Mouse (Mus musculus): ENCODE measurements around the gene Tmem182.

Gene Tmem182

GRCm38 (mm10) chr1:40867651-40868050 lies 62.2 kb downstream of the Tmem182 start:
- DNase-seq, result no peak

GRCm38 (mm10) chr1:40873760-40874455 lies 68.5 kb downstream of the Tmem182 start:
- DNase-seq, result no peak

DNA sequence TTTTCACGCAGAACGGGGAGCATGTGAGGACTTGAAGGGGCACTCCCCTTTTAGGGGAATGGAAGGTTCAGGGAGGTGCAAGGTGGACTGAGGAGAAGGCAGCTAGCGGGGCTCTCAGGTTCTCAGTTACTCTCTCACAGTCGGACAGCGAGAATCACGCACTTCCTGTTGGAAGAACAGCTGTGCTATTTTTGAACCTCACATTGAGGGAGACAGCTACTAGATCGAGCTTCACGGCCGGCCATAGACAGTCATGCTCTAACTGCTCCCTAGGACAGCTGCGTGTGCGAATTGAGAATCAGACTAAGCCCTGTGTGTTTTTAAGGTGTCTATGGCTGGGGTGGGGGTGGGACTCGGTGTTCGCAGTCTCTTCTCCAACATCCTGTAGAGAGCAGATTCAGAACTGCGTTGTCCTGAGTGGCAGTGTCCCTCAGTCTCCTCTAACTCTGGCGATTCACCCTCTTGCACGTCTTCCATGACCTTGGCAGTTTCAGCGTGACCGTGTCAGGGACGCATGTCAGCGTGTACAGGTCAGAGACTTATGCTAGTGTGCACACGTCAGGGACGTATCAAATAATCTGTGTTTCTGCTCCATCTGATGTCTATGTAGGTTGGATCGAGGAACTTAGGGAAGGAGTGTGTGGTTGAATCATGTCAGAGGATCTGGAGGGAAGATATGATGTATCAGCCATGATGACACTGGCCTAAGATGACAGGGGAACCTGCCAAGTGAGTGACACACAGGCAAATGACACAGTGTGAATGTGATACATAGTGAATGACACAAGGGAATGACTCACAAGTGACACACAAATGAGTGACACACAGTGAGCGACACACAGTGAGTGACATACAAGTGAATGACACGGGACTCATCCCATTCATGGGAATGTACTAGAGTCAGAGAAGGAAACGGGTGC lies 69.3 kb downstream of the Tmem182 start:
- no peak for DNase-seq

GRCm38 (mm10) chr1:40879051-40879450 lies 73.7 kb downstream of the Tmem182 start:
- peak; percentile 14 for DNase-seq

DNA sequence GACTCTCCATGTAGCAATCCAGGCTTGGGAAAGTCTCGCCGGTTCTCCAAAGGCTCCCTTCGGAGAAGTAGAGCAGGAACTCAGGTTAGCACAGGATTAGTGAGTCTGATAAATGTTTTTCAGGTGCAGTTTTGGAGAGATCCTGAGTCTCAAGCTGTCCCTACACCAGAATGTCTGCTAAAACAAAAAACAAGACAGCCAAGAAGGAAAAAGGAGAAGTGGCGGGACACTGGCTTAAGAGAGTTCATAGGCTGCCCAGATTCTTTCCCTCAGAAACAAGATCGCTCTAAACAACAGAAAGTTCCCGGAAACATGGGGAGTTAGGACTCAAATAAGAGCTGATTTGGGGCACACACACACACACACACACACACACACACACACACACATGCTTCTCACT lies 74.1 kb downstream of the Tmem182 start:
- no peak for DNase-seq

DNA sequence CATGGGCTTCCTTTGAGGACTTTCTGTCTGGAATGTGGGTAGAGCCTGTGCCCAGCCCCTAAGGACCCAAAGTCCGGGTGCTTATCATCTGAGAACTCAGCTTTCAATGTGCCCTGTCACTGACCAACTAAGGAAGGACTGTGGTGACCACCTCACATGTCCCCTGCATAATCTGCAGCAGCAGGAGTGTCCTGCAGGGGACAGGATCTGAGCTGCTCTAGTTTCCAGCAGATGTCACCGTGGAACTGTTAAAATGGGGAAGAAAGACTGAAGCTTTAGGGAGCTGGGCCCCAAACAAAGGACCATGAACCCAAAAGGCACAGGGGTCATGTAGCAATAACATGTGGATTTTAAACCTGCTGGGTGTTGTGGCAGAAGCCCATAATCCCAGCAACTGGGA lies 75.1 kb downstream of the Tmem182 start:
- no peak for DNase-seq

DNA sequence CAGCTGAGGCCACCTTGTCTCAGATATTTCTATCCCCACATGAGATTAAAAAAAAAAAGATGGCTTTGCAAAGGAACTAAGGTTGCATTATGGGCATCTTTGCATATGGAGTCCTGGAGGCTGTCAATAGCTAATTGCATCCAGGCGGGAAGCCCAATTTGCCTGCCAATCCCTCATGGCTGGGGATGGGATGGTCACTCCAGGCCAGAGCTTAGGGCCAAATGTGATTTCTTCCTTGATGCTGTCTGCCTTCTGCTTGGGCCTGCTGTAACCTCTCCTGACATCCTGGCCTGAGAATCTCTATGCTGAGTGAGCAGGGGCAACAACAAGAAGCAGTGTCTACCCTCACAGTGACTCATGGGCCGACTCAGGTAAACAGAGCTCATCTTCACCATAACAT lies 78.5 kb downstream of the Tmem182 start:
- no peak for DNase-seq

- no peak for DNase-seq
Measured at GRCm38 (mm10) chr1:40884943-40885342, 79.5 kb downstream of the Tmem182 start.

DNA sequence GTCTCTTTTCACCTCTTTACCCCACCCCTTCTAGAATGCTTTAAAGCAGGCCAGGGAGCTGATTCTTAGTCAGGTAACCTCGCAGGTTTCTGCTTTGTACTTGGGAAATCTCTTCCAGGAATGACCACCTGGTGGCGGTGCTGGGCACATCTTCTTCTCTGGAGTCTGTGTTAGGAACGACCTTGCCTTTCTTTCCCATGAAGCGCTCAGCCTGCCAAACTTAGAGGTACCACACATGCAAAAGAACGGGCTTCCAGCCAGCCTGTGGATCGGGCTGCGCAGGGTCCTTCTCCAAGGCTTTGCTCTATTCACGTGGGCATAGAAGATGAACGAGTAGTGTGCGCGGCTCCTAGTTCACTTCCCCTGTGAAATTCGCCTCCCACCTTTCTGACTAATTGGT lies 82.3 kb downstream of the Tmem182 start:
- DNase-seq, result peak; percentile 14

DNA sequence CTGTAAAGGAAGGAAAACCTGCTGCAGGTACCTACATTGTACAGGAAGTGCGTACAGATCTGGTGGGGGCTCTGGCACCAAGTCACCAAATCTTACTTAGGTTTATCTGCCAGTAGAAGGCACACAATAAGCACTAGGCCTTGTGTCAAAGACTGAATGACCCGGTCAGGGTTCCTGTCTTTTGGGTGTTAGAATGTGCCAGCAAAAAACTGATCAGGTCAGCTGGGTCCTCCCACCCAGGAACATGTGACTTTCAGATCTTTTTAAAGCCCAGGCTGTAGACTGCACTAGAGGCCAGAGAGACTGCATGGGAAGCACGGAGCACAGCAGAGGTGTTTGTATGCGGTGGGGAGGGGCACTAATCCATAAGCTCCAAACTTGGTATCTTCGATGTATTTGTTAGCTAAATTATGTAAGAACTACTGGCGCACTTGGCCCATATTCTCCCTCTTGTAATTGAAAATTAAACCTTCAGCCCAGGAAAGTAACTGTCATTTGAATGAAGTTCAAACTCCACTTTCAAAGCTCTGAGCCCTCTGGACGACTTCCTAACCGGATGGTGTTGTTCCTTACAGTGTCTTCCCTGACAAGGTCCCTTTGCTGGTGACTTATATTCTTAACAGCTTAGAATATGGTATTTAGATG lies 83.1 kb downstream of the Tmem182 start:
- no peak for DNase-seq

GRCm38 (mm10) chr1:40889617-40890016 lies 84.2 kb downstream of the Tmem182 start:
- no peak for DNase-seq

- DNase-seq, result no peak
Measured at GRCm38 (mm10) chr1:40890246-40890645, 84.8 kb downstream of the Tmem182 start.

DNA sequence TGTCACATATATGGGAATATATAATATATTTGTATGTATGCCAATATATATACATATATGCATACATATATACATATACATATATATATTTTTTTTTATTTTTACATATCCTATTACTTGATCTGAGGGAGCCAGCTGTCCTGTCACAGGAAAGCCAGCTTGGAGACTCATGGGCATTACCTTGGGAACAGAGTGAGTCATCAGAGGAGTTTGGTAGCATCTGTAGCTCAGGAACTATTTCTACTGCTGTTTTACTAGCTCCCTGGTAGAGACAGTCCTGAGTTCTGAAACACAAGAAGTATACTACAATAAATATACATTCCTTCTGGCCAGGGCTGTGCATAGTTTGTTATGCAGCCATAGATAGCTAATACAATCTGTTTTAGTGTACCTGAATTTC lies 98.3 kb downstream of the Tmem182 start:
- DNase-seq, result no peak
